Mouse (Mus musculus) liver, adult (tissue): ENCODE measurements around the gene Dvl1.

Experiments used
- GATA4 ChIP-seq: IDR thresholded peaks from 2 replicates; pipeline ENCODE4 v1.6.1; 2014; ENCODE audit warnings: mild to moderate bottlenecking, low read length; ENCODE audit not compliant: insufficient replicate concordance

Dvl1 gene

DNA sequence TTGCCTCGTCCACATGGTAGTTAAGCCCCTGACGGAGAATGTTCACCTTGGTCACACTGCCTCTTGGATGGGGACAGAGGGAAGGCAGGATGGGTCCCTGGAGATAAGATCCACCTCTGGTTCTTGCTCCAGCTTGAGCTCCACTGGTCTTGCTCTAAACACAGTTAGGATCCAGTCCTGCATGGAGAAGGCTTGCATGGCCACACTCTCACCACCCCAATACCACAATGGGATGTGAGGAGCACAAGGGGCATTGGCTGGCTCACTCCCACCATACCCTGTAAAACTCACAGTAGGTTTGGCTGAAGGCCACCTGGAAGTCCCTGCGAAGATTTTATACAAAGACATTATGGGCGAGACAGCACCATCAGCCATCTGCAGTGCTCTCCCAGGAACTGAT lies 61.5 kb downstream of the Dvl1 start:
- no peak for TF ChIP-seq GATA4
